Mouse (Mus musculus): ENCODE measurements around the gene Zfp385a. TPM values are rescaled to one million over a fixed set of nuclear protein-coding genes. Genes with fewer than 3 reads are reported as not detected.

The Zfp385a gene
- total and polyA plus RNA-seq, 3 experiments = 4.4 to 54.0 TPM; not detected in 1

GRCm38 (mm10) chr15:103341547-103341946, 1.7 kb upstream of the Zfp385a start:
- no peak overlapping the region for H3K27ac ChIP-seq (ENCODE audit: control insufficient read depth, low read depth, low read length)
- no peak overlapping the region for H3K4me3 ChIP-seq (ENCODE audit: control insufficient read depth in 1 of 2, insufficient read depth in 1 of 2, low read depth in 2 of 2, low read length in 2 of 2)
- peaks cover 0 to 18% of the 10 kb centered on the region in 2 experiments; a peak in 3 of 4 replicates for H3K4me1 ChIP-seq (ENCODE audit: control insufficient read depth in 1 of 2, insufficient read depth in 2 of 2, low read length in 2 of 2)
- peaks cover 15% of the 10 kb centered on the region for H3K79me2 ChIP-seq (ENCODE audit: control insufficient read depth, insufficient read depth, low read length, poor library complexity)
- TF ChIP-seq NRF1 (IDR thresholded peaks at IDR 0.05; ENCODE audit: insufficient read depth, low read depth, low read length, poor library complexity, severe bottlenecking) = no peak
- TF ChIP-seq KAT2A (conservative IDR thresholded peaks at IDR 0.05; ENCODE audit: low read depth, low read length) = no peak
- no peak for TF ChIP-seq ZC3H11A (IDR thresholded peaks at IDR 0.05; ENCODE audit: low read depth, low read length)
- TF ChIP-seq UBTF (IDR thresholded peaks at IDR 0.05; ENCODE audit: borderline replicate concordance, insufficient read depth, low read depth, low read length) = no peak
- TF ChIP-seq MEF2A (IDR thresholded peaks at IDR 0.05; ENCODE audit: extremely low read depth, insufficient replicate concordance, low read depth, low read length, poor library complexity, severe bottlenecking) = no peak
- TF ChIP-seq TAL1 (IDR thresholded peaks at IDR 0.05; ENCODE audit: low read length) = no peak
- no peak for TF ChIP-seq MAX (IDR thresholded peaks at IDR 0.05; ENCODE audit: low read length)
- no peak for TF ChIP-seq CTCF (IDR thresholded peaks at IDR 0.05 in 2 of 3, conservative IDR thresholded peaks at IDR 0.05 in 1 of 3; ENCODE audit: control insufficient read depth in 1 of 3, insufficient read depth in 1 of 3, low read depth in 2 of 3, low read length in 3 of 3, poor library complexity in 1 of 3, severe bottlenecking in 1 of 3)
- TF ChIP-seq BHLHE40 (IDR thresholded peaks at IDR 0.05; ENCODE audit: borderline replicate concordance, low read depth, low read length) = no peak
- no peak for TF ChIP-seq SMC3 (IDR thresholded peaks at IDR 0.05; ENCODE audit: low read depth, low read length)
- TF ChIP-seq MXI1 (IDR thresholded peaks at IDR 0.05; ENCODE audit: low read depth, low read length) = no peak
- no peak for DNase-seq (ENCODE audit: low read depth, low spot score)
- H3K36me3 ChIP-seq (ENCODE audit: control insufficient read depth in 1 of 2, insufficient read depth in 2 of 2, low read length in 2 of 2) = peaks cover 0 to 12% of the 10 kb centered on the region in 2 experiments; a peak in 3 of 4 replicates
- no peaks in the 10 kb centered on the region for H3K9me3 ChIP-seq (replicated peaks; ENCODE audit: insufficient read depth, low read length)
- no peak overlapping the region for H3K9ac ChIP-seq (ENCODE audit: control insufficient read depth, low read depth, low read length, poor library complexity, severe bottlenecking)
- no peaks in the 10 kb centered on the region for H3K27me3 ChIP-seq (ENCODE audit: control insufficient read depth in 1 of 2, insufficient read depth in 2 of 2, low read length in 2 of 2)

GRCm38 (mm10) chr15:103340786-103341185, 893 bp upstream of the Zfp385a start:
- DNase-seq (ENCODE audit: low read depth, low spot score) = no peak
- Histone ChIP-seq H3K9ac (ENCODE audit: control insufficient read depth, low read depth, low read length, poor library complexity, severe bottlenecking) (no peak overlapping the region), H3K79me2 (ENCODE audit: control insufficient read depth, insufficient read depth, low read length, poor library complexity) (peaks cover 15% of the 10 kb centered on the region), H3K9me3 (replicated peaks; ENCODE audit: insufficient read depth, low read length) (no peaks in the 10 kb centered on the region), H3K4me1 (ENCODE audit: control insufficient read depth in 1 of 2, insufficient read depth in 2 of 2, low read length in 2 of 2) (peaks cover 0 to 18% of the 10 kb centered on the region in 2 experiments; a peak in 3 of 4 replicates), H3K27ac (ENCODE audit: control insufficient read depth, low read depth, low read length) (no peak overlapping the region), H3K36me3 (ENCODE audit: control insufficient read depth in 1 of 2, insufficient read depth in 2 of 2, low read length in 2 of 2) (peaks cover 0 to 12% of the 10 kb centered on the region in 2 experiments; a peak in 3 of 4 replicates), H3K27me3 (ENCODE audit: control insufficient read depth in 1 of 2, insufficient read depth in 2 of 2, low read length in 2 of 2) (no peaks in the 10 kb centered on the region), H3K4me3 (ENCODE audit: control insufficient read depth in 1 of 2, insufficient read depth in 1 of 2, low read depth in 2 of 2, low read length in 2 of 2) (peak overlapping the region in 1 of 2 experiments; percentile 49; a peak in 1 of 4 replicates)
- TF ChIP-seq RAD21 (IDR thresholded peaks at IDR 0.05; ENCODE audit: low read depth, low read length) (no peak), HCFC1 (IDR thresholded peaks at IDR 0.05; ENCODE audit: low read depth, low read length) (no peak), SIN3A (IDR thresholded peaks at IDR 0.05; ENCODE audit: low read length) (no peak), ETS1 (IDR thresholded peaks at IDR 0.05; ENCODE audit: low read depth, low read length) (no peak), EP300 (IDR thresholded peaks at IDR 0.05; ENCODE audit: low read depth in 1 of 2, low read length in 2 of 2) (no peak), CHD1 (IDR thresholded peaks at IDR 0.05; ENCODE audit: low read depth, low read length) (no peak), TBP (IDR thresholded peaks at IDR 0.05; ENCODE audit: low read depth, low read length) (no peak), TAL1 (IDR thresholded peaks at IDR 0.05; ENCODE audit: low read length) (no peak), NELFE (IDR thresholded peaks at IDR 0.05; ENCODE audit: low read depth, low read length) (no peak)

Data from MEL (cell line).